Mouse (Mus musculus) spleen, adult 2 months (tissue): ENCODE data around the gene Ndrg2.

Source experiments
- CTCF ChIP-seq: fragments of 200-500 bp; IDR thresholded peaks from 2 replicates; pipeline ENCODE4 v1.5.1; 2011; ENCODE audit warnings: mild to moderate bottlenecking, inconsistent platforms; ENCODE audit not compliant: insufficient read depth, insufficient read length, insufficient replicate concordance; ENCODE audit errors: extremely low read depth
- POLR2A ChIP-seq: fragments of 200-500 bp; IDR thresholded peaks from 2 replicates; pipeline ENCODE4 v1.6.1; 2011; ENCODE audit warnings: low read depth, low read length, inconsistent platforms

DNA sequence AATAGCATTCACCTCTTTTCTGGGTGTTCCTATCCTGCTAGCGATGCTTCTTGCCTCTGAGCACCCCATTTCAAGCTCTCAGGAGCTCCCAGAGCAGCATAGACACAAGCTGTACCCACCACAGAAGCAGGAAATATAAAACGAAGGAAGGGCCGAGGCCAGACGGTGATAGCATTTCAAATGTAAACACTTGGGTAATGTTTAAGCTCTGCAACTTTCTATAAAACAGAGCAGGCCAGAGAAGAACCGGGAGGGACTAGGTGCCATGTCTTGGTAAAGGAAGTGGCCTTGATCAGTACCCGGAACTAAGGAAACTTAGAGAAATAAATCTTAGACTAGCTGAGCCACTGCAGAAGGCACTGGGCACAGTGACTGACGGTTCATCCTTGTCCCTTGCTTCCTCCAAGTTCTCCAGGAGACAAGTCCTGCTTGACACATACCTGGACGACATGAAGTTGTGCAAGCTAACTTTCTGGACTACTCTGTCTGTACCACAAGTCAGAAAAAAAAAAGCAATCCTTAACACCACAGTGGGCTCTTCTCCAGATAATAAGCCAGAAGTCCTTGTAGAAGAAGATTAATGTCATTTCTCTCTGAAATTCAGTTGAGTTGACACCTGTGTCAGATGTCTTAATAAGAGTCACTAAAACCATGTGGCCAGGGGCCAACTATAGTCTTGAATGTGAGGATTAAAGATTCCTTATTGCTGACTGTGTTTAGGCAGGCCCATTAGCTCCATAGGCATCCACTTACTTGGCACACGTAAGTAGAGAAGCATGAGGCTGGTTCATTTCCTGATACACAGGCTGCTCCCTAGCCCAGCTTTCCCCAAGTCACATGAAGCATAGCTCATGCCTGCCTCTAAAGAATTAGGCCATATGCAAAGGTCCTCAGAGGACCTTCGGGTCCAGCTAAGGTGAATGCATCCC is 18.4 kb upstream of the Ndrg2 start:
- TF ChIP-seq CTCF (no peak), POLR2A (no peak)
